Mouse (Mus musculus): ENCODE results near the gene H2-K1. TPM values are rescaled to one million over a fixed set of nuclear protein-coding genes. Genes with fewer than 3 reads are reported as not detected.
A peak's percentile ranks its signal among the peaks of the same experiment; 100 is the strongest.
"Not testable (repeated sequence)": the region's sequence is repeated elsewhere in the genome, so short reads cannot be mapped to it uniquely, and the experiment has no call there.

H2-K1 gene
- polyA plus RNA-seq, 1 experiment from 2014 or later: 137 TPM

GRCm38 (mm10) chr17:34003426-34003825, 3.3 kb upstream of the H2-K1 start:
- no peak overlapping the region for H3K27ac ChIP-seq (ENCODE audit: low read depth)
- 7% methylated on average over 5 of the region's 5 CpGs for WGBS
- no peak overlapping the region for H3K9ac ChIP-seq (ENCODE audit: low read length)
- DNase-seq (ENCODE audit: low spot score) (peak; percentile 79), ATAC-seq (replicated peaks; ENCODE audit: low FRiP score, low TSS enrichment, low read depth) (no peak)
- no peaks in the 10 kb centered on the region for H3K9me3 ChIP-seq (ENCODE audit: control insufficient read depth, low read length)
- H3K4me3 ChIP-seq (ENCODE audit: low read depth, low read length): no peak overlapping the region
- no peak overlapping the region for H3K4me2 ChIP-seq (ENCODE audit: low read length)
- H3K36me3 ChIP-seq (ENCODE audit: control insufficient read depth, insufficient read depth, low read length): no peaks in the 10 kb centered on the region
- peaks cover 23% of the 10 kb centered on the region for H3K27me3 ChIP-seq (replicated peaks; ENCODE audit: control insufficient read depth, insufficient read depth, low read length)
- H3K4me1 ChIP-seq (replicated peaks; ENCODE audit: control insufficient read depth, insufficient read depth, low read length): 0 out of 2 replicates have a peak, but pooled peaks cover 4% of the 10 kb centered on the region

DNA sequence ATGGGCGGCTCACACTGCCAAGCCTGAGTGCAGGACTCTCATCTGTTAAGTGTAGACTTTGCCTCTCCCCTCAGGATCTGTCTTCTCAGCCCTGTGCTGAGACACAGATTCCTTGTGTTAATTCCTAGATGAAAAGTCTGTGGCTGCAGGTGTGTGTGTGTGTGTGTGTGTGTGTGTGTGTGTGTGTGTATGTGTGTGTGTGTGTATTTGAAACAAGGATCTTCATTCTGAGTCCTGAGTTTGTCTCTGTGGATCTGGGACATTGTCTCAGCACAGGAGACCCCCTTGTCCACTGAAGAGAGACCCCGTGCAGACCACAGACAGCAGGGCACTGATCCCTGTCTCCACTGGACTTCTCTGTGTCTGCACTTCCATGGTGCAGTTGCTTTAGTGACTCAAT, 649 bp upstream of the H2-K1 start:
- not testable (repeated sequence) for DNase-seq (ENCODE audit: low spot score); H3K4me1 ChIP-seq (replicated peaks; ENCODE audit: control insufficient read depth, insufficient read depth, low read length); ATAC-seq (replicated peaks; ENCODE audit: low FRiP score, low TSS enrichment, low read depth); H3K27ac ChIP-seq (ENCODE audit: low read depth); H3K9ac ChIP-seq (ENCODE audit: low read length); H3K4me2 ChIP-seq (ENCODE audit: low read length); H3K4me3 ChIP-seq (ENCODE audit: low read depth, low read length); H3K36me3 ChIP-seq (ENCODE audit: control insufficient read depth, insufficient read depth, low read length); H3K9me3 ChIP-seq (ENCODE audit: control insufficient read depth, low read length)
- WGBS: 47% methylated on average over 2 of the region's 2 CpGs
- H3K27me3 ChIP-seq (replicated peaks; ENCODE audit: control insufficient read depth, insufficient read depth, low read length): peaks cover 23% of the 10 kb centered on the region

- Histone ChIP-seq H3K4me2 (ENCODE audit: low read length) (peak overlapping the region; percentile 94), H3K36me3 (ENCODE audit: control insufficient read depth, insufficient read depth, low read length) (no peaks in the 10 kb centered on the region), H3K27ac (ENCODE audit: low read depth) (no peak overlapping the region), H3K4me1 (replicated peaks; ENCODE audit: control insufficient read depth, insufficient read depth, low read length) (0 out of 2 replicates have a peak, but pooled peaks cover 4% of the 10 kb centered on the region), H3K4me3 (ENCODE audit: low read depth, low read length) (peak overlapping the region; percentile 47), H3K9me3 (ENCODE audit: control insufficient read depth, low read length) (no peaks in the 10 kb centered on the region), H3K9ac (ENCODE audit: low read length) (peak overlapping the region; percentile 37), H3K27me3 (replicated peaks; ENCODE audit: control insufficient read depth, insufficient read depth, low read length) (peaks cover 23% of the 10 kb centered on the region)
- WGBS: 1% methylated on average over 86 of the region's 87 CpGs
- ATAC-seq (replicated peaks; ENCODE audit: low FRiP score, low TSS enrichment, low read depth) (peak; percentile 48), DNase-seq (ENCODE audit: low spot score) (peak; percentile 59)
These were observed 602 bp downstream of the H2-K1 start for GRCm38 (mm10) chr17:33999341-34000149.

DNA sequence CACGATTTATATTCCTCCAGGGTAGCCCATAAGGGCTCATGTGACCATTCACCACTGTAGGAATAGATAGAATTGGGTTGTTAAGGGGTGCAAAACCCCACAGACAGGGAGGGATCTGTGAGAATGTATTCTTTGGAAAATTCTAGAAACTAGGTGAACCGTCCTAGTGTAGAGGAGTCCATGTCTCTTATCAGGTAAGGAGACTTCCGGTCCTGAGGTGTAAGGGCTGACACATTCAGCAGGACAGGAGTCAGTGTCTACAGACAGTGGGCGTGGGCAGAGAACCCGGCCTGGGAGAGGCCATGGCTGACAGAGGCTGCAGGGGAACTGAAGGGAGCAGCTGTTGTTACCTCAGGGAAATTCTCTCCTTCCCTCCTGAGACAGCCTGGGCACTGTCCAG, 1.4 kb downstream of the H2-K1 start:
- not testable (repeated sequence) for H3K4me2 ChIP-seq (ENCODE audit: low read length); H3K4me3 ChIP-seq (ENCODE audit: low read depth, low read length); DNase-seq (ENCODE audit: low spot score); H3K9me3 ChIP-seq (ENCODE audit: control insufficient read depth, low read length); H3K4me1 ChIP-seq (replicated peaks; ENCODE audit: control insufficient read depth, insufficient read depth, low read length); ATAC-seq (replicated peaks; ENCODE audit: low FRiP score, low TSS enrichment, low read depth); H3K36me3 ChIP-seq (ENCODE audit: control insufficient read depth, insufficient read depth, low read length); H3K27ac ChIP-seq (ENCODE audit: low read depth); H3K9ac ChIP-seq (ENCODE audit: low read length)
- peaks cover 23% of the 10 kb centered on the region for H3K27me3 ChIP-seq (replicated peaks; ENCODE audit: control insufficient read depth, insufficient read depth, low read length)
- 46% methylated on average over 5 of the region's 5 CpGs for WGBS

DNA sequence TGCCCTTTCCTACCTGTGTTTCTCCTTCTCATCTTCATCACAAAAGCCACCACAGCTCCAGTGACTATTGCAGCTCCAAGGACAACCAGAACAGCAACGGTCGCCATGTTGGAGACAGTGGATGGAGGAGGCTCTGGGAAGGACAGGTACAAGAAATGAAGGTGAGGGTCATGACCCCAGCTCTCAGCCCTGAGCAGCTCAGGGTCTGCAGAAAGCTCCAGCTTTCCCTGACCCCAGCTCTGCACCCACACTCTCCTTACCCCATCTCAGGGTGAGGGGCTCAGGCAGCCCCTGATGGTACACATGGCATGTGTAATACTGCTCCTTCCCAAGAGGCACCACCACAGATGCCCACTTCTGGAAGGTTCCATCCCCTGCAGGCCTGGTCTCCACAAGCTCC, 3.1 kb downstream of the H2-K1 start:
- 97% methylated on average over 2 of the region's 2 CpGs for WGBS
- not testable (repeated sequence) for DNase-seq (ENCODE audit: low spot score); H3K36me3 ChIP-seq (ENCODE audit: control insufficient read depth, insufficient read depth, low read length); H3K9ac ChIP-seq (ENCODE audit: low read length); H3K4me2 ChIP-seq (ENCODE audit: low read length); ATAC-seq (replicated peaks; ENCODE audit: low FRiP score, low TSS enrichment, low read depth); H3K4me1 ChIP-seq (replicated peaks; ENCODE audit: control insufficient read depth, insufficient read depth, low read length); H3K27ac ChIP-seq (ENCODE audit: low read depth); H3K9me3 ChIP-seq (ENCODE audit: control insufficient read depth, low read length); H3K4me3 ChIP-seq (ENCODE audit: low read depth, low read length)
- peaks cover 23% of the 10 kb centered on the region for H3K27me3 ChIP-seq (replicated peaks; ENCODE audit: control insufficient read depth, insufficient read depth, low read length)

GRCm38 (mm10) chr17:33995651-33996050, 4.5 kb downstream of the H2-K1 start:
- Histone ChIP-seq H3K9ac (ENCODE audit: low read length) (no peak overlapping the region), H3K4me2 (ENCODE audit: low read length) (no peak overlapping the region), H3K4me3 (ENCODE audit: low read depth, low read length) (no peak overlapping the region), H3K27ac (ENCODE audit: low read depth) (no peak overlapping the region), H3K9me3 (ENCODE audit: control insufficient read depth, low read length) (no peaks in the 10 kb centered on the region), H3K4me1 (replicated peaks; ENCODE audit: control insufficient read depth, insufficient read depth, low read length) (0 out of 2 replicates have a peak, but pooled peaks cover 4% of the 10 kb centered on the region), H3K27me3 (replicated peaks; ENCODE audit: control insufficient read depth, insufficient read depth, low read length) (peaks cover 14% of the 10 kb centered on the region), H3K36me3 (ENCODE audit: control insufficient read depth, insufficient read depth, low read length) (no peaks in the 10 kb centered on the region)
- no peak for ATAC-seq (replicated peaks; ENCODE audit: low FRiP score, low TSS enrichment, low read depth)
- WGBS: 32% methylated on average over 3 of the region's 3 CpGs
- no peak for DNase-seq (ENCODE audit: low spot score)

- Histone ChIP-seq H3K27me3 (replicated peaks; ENCODE audit: control insufficient read depth, insufficient read depth, low read length) (peaks cover 9% of the 10 kb centered on the region), H3K4me2 (ENCODE audit: low read length) (no peak overlapping the region), H3K4me1 (replicated peaks; ENCODE audit: control insufficient read depth, insufficient read depth, low read length) (0 out of 2 replicates have a peak, but pooled peaks cover 3% of the 10 kb centered on the region), H3K9me3 (ENCODE audit: control insufficient read depth, low read length) (no peaks in the 10 kb centered on the region), H3K9ac (ENCODE audit: low read length) (no peak overlapping the region), H3K36me3 (ENCODE audit: control insufficient read depth, insufficient read depth, low read length) (no peaks in the 10 kb centered on the region), H3K4me3 (ENCODE audit: low read depth, low read length) (no peak overlapping the region), H3K27ac (ENCODE audit: low read depth) (no peak overlapping the region)
- no peak for DNase-seq (ENCODE audit: low spot score)
- ATAC-seq (replicated peaks; ENCODE audit: low FRiP score, low TSS enrichment, low read depth): no peak
- 88% methylated on average over 8 of the region's 8 CpGs for WGBS
These were observed 5.2 kb downstream of the H2-K1 start for GRCm38 (mm10) chr17:33994959-33995358.

DNA sequence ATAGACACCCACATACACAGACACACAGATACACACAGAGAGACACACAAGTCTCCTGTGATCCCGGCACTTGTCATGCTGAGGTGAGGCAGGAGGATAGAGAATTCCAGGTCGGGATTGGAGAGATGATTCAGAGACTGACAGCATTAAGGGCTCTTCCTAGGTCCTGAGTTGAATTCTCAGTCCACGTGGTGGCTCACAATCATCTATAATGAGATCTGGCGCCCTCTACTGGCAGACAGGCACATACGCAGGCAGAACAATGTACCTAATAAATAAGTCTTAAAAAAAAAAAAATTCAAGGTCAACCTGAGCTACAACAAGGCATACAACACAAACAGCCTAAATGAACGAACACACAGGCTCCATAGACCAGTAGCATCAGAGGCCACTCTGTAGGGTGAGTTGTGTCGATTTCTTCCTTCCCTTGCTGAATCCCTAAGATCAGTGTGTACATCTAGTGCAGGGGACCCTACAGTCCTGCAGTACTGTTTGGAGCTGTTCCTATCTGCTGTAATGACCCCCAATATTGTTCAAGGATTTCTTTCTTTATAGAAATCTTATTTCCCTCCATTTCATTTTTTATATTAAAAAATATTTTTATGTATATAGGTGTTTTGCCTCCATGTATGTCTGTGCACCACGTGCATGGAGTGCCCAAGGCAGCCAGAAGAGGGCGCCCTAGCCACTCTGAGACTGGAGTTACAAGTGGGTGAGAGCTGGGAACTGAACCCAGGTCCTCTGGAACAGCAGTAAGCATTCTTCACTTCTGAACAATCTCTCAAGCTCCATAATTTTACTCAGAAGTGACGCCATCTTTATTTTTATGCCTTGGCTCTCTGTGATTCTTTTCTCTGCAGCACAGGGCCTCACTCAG, 8.1 kb downstream of the H2-K1 start:
- Histone ChIP-seq H3K27ac (ENCODE audit: low read depth) (no peak overlapping the region), H3K36me3 (ENCODE audit: control insufficient read depth, insufficient read depth, low read length) (no peaks in the 10 kb centered on the region), H3K27me3 (replicated peaks; ENCODE audit: control insufficient read depth, insufficient read depth, low read length) (peaks cover 8% of the 10 kb centered on the region; the same call in 1 of the 2 replicates), H3K4me2 (ENCODE audit: low read length) (no peak overlapping the region), H3K4me1 (replicated peaks; ENCODE audit: control insufficient read depth, insufficient read depth, low read length) (no peaks in the 10 kb centered on the region), H3K4me3 (ENCODE audit: low read depth, low read length) (no peak overlapping the region), H3K9ac (ENCODE audit: low read length) (no peak overlapping the region), H3K9me3 (ENCODE audit: control insufficient read depth, low read length) (no peaks in the 10 kb centered on the region)
- DNase-seq (ENCODE audit: low spot score): peak; percentile 78
- WGBS: 35% methylated on average over 10 of the region's 10 CpGs
- no peak for ATAC-seq (replicated peaks; ENCODE audit: low FRiP score, low TSS enrichment, low read depth)

All from intestine, embryonic 14.5 days (tissue).